Mouse (Mus musculus): Measurements from ENCODE around the gene Slc41a3.

Slc41a3 gene

GRCm38 (mm10) chr6:90622758-90623455 lies 18.4 kb downstream of the Slc41a3 start:
- peak; percentile 50 to 53 for DNase-seq (ENCODE audit: inconsistent age in 2 of 2, low spot score in 1 of 2)

- peak in 1 of 2 experiments; percentile 30 for DNase-seq (ENCODE audit: inconsistent age in 2 of 2, low spot score in 1 of 2)
These were observed 18.9 kb downstream of the Slc41a3 start for GRCm38 (mm10) chr6:90623456-90623836.

- DNase-seq (ENCODE audit: inconsistent age in 2 of 2, low spot score in 1 of 2): peak in 1 of 2 experiments; percentile 76
These were observed 19.7 kb downstream of the Slc41a3 start for GRCm38 (mm10) chr6:90624184-90624583.

GRCm38 (mm10) chr6:90624733-90625132 lies 20.2 kb downstream of the Slc41a3 start:
- peak; percentile 82 to 88 for DNase-seq (ENCODE audit: inconsistent age in 2 of 2, low spot score in 1 of 2)

- peak in 1 of 2 experiments; percentile 33 for DNase-seq (ENCODE audit: inconsistent age in 2 of 2, low spot score in 1 of 2)
These were observed 20.9 kb downstream of the Slc41a3 start for GRCm38 (mm10) chr6:90625207-90625994.

GRCm38 (mm10) chr6:90627556-90627955 lies 23.0 kb downstream of the Slc41a3 start:
- no peak for DNase-seq (ENCODE audit: inconsistent age in 2 of 2, low spot score in 1 of 2)

- DNase-seq (ENCODE audit: inconsistent age in 2 of 2, low spot score in 1 of 2): no peak
These were observed 25.0 kb downstream of the Slc41a3 start for GRCm38 (mm10) chr6:90629506-90629905.

- no peak for DNase-seq (ENCODE audit: inconsistent age in 2 of 2, low spot score in 1 of 2)
These were observed 25.9 kb downstream of the Slc41a3 start for GRCm38 (mm10) chr6:90630427-90630826.

GRCm38 (mm10) chr6:90632526-90632925 lies 28.0 kb downstream of the Slc41a3 start:
- DNase-seq (ENCODE audit: inconsistent age in 2 of 2, low spot score in 1 of 2): peak in 1 of 2 experiments; percentile 31

- DNase-seq (ENCODE audit: inconsistent age in 2 of 2, low spot score in 1 of 2): no peak
These were observed 30.6 kb downstream of the Slc41a3 start for GRCm38 (mm10) chr6:90635081-90635480.

GRCm38 (mm10) chr6:90635611-90636010 lies 31.1 kb downstream of the Slc41a3 start:
- DNase-seq (ENCODE audit: inconsistent age in 2 of 2, low spot score in 1 of 2): no peak

GRCm38 (mm10) chr6:90643057-90643456 lies 38.5 kb downstream of the Slc41a3 start:
- DNase-seq (ENCODE audit: inconsistent age in 2 of 2, low spot score in 1 of 2): no peak

- no peak for DNase-seq (ENCODE audit: inconsistent age in 2 of 2, low spot score in 1 of 2)
These were observed 40.4 kb downstream of the Slc41a3 start for GRCm38 (mm10) chr6:90644965-90645364.

- no peak for DNase-seq (ENCODE audit: inconsistent age in 2 of 2, low spot score in 1 of 2)
These were observed 43.9 kb downstream of the Slc41a3 start for GRCm38 (mm10) chr6:90648391-90648790.

- DNase-seq (ENCODE audit: inconsistent age in 2 of 2, low spot score in 1 of 2): no peak
These were observed 44.8 kb downstream of the Slc41a3 start for GRCm38 (mm10) chr6:90649279-90649678.

- no peak for DNase-seq (ENCODE audit: inconsistent age in 2 of 2, low spot score in 1 of 2)
These were observed 46.1 kb downstream of the Slc41a3 start for GRCm38 (mm10) chr6:90650634-90651033.

- peak; percentile 54 to 88 for DNase-seq (ENCODE audit: inconsistent age in 2 of 2, low spot score in 1 of 2)
These were observed 49.2 kb downstream of the Slc41a3 start for GRCm38 (mm10) chr6:90653736-90654135.

- DNase-seq (ENCODE audit: inconsistent age in 2 of 2, low spot score in 1 of 2): peak; percentile 27 to 68
These were observed 51.9 kb downstream of the Slc41a3 start for GRCm38 (mm10) chr6:90656344-90656850.

- DNase-seq (ENCODE audit: inconsistent age in 2 of 2, low spot score in 1 of 2): no peak
These were observed 55.4 kb downstream of the Slc41a3 start for GRCm38 (mm10) chr6:90659913-90660312.

GRCm38 (mm10) chr6:90660398-90661028 lies 56.0 kb downstream of the Slc41a3 start:
- DNase-seq (ENCODE audit: inconsistent age in 2 of 2, low spot score in 1 of 2): peak; percentile 31 to 62

GRCm38 (mm10) chr6:90661029-90661399 lies 56.5 kb downstream of the Slc41a3 start:
- DNase-seq (ENCODE audit: inconsistent age in 2 of 2, low spot score in 1 of 2): peak; percentile 18 to 43

GRCm38 (mm10) chr6:90662148-90662547 lies 57.6 kb downstream of the Slc41a3 start:
- peak; percentile 40 to 68 for DNase-seq (ENCODE audit: inconsistent age in 2 of 2, low spot score in 1 of 2)

All from adrenal gland, adult (tissue).